Mouse (Mus musculus) testis, adult 2 months (tissue): Measurements from ENCODE around the gene Limk2.

Experiments used
- CTCF ChIP-seq: fragments of 200-500 bp; IDR thresholded peaks from 2 replicates; pipeline ENCODE4 v1.5.1; 2012; ENCODE audit warnings: low read depth, mild to moderate bottlenecking, inconsistent platforms, low read length, moderate library complexity; ENCODE audit not compliant: control insufficient read depth, insufficient read depth, insufficient replicate concordance
- POLR2A ChIP-seq: fragments of 200-500 bp; IDR thresholded peaks from 2 replicates; pipeline ENCODE4 v1.6.1; 2012; ENCODE audit warnings: low read depth, mild to moderate bottlenecking, inconsistent platforms, low read length, moderate library complexity; ENCODE audit not compliant: control insufficient read depth

DNA sequence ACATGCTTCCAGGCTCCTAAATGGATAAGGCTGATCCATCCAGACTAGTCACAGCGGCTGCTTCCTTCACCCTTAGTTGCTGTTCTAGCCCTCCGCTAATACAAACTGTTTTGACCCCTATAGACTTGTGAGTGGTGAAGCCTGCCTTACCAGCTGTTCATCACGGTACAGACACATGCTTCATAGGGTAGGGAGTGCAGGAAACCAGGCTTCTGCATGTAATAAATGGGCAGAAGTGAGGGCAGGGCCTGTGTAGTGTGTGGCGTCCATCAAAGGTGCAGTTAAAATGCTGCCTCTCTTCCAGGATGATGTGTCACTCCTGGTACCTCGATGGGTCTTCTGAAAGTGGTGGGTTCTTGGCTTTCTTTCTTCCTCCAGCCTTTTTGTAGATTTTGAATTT is 71.0 kb downstream of the Limk2 start:
- TF ChIP-seq POLR2A = no peak
- no peak for TF ChIP-seq CTCF
